Mouse (Mus musculus) forebrain, embryonic 11.5 days (tissue): ENCODE data around the gene Xpo4. TPM values are rescaled to one million over a fixed set of nuclear protein-coding genes. Genes with fewer than 3 reads are reported as not detected.
"Not testable (repeated sequence)": the region's sequence is repeated elsewhere in the genome, so short reads cannot be mapped to it uniquely, and the experiment has no call there.

Experiments used
- ATAC-seq: fragments of 200-750 bp; cut with Nextera tagmentation; replicated peaks from 2 replicates; pipeline ENCODE4 v1.8.0; 2017; ENCODE audit warnings: moderate TSS enrichment; ENCODE audit not compliant: low FRiP score
- DNase-seq: peaks from one replicate; pipeline ENCODE4 v3.0.0-alpha.2; 2017; ENCODE audit warnings: low spot score
- H3K27ac ChIP-seq: fragments of 300-500 bp; sonication (generic); 2 replicates; pipeline ENCODE4 v1.5.1; 2014; ENCODE audit warnings: low read depth, low read length
- H3K27me3 ChIP-seq: fragments of 300-500 bp; sonication (generic); 2 replicates; pipeline ENCODE4 v1.6.1; 2014; ENCODE audit warnings: mild to moderate bottlenecking, low read length, mixed read lengths; ENCODE audit not compliant: control insufficient read depth, insufficient read depth
- H3K36me3 ChIP-seq: fragments of 300-500 bp; sonication (generic); 2 replicates; pipeline ENCODE4 v1.6.1; 2014; ENCODE audit warnings: mild to moderate bottlenecking, low read length, moderate library complexity, mixed read lengths; ENCODE audit not compliant: control insufficient read depth, insufficient read depth
- H3K4me1 ChIP-seq: fragments of 300-500 bp; sonication (generic); replicated peaks from 2 replicates; pipeline ENCODE4 v1.6.1; 2014; ENCODE audit warnings: low read length, mixed read lengths; ENCODE audit not compliant: control insufficient read depth, insufficient read depth
- H3K4me2 ChIP-seq: fragments of 300-500 bp; sonication (generic); 2 replicates; pipeline ENCODE4 v1.6.1; 2014; ENCODE audit warnings: low read depth, mild to moderate bottlenecking, low read length, moderate library complexity, mixed read lengths; ENCODE audit not compliant: severe bottlenecking
- H3K4me3 ChIP-seq: fragments of 300-500 bp; sonication (generic); 2 replicates; pipeline ENCODE4 v1.5.1; 2014; ENCODE audit warnings: low read depth, low read length
- H3K9ac ChIP-seq: fragments of 300-500 bp; sonication (generic); 2 replicates; pipeline ENCODE4 v1.6.1; 2014; ENCODE audit warnings: low read length
- H3K9me3 ChIP-seq: fragments of 300-500 bp; sonication (generic); 2 replicates; pipeline ENCODE4 v1.6.1; 2016; ENCODE audit warnings: low read length, mixed read lengths; ENCODE audit not compliant: control insufficient read depth
- WGBS: fragments of 180-500 bp; shearing (Covaris S2); extraction: QIAGEN DNeasy Blood & Tissue Kit; methylation state at CpG from one replicate; pipeline ENCODE4 v1.1.7; 2014; 5-methylcytosine and 5-hydroxymethylcytosine counted together
- polyA plus RNA-seq: library from polyadenylated mRNA; unstranded; fragments of >200 nt; fragmentation: Nextera tagmentation; extraction: Ambion mirVana; gene quantifications from 2 replicates; pipeline ENCODE4 v1.2.1, GENCODE M21; 2014

Xpo4 gene
- polyA plus RNA-seq, 1 experiment from 2014 or later, result 39.1 TPM

- Histone ChIP-seq H3K36me3 (no peaks in the 10 kb centered on the region; the same call in 1 of the 2 replicates), H3K9ac (no peak overlapping the region), H3K9me3 (no peaks in the 10 kb centered on the region), H3K27ac (no peak overlapping the region), H3K4me1 (no peaks in the 10 kb centered on the region), H3K27me3 (no peaks in the 10 kb centered on the region), H3K4me2 (no peak overlapping the region), H3K4me3 (no peak overlapping the region)
- WGBS, result 93% methylated on average over 8 of the region's 8 CpGs
- DNase-seq (no peak), ATAC-seq (no peak)
Measured at GRCm38 (mm10) chr14:57690681-57691080, 25.5 kb upstream of the Xpo4 start.

GRCm38 (mm10) chr14:57688066-57688465 is 22.8 kb upstream of the Xpo4 start:
- not testable (repeated sequence) for DNase-seq, H3K36me3 ChIP-seq, H3K4me1 ChIP-seq, H3K9ac ChIP-seq, H3K27me3 ChIP-seq, H3K9me3 ChIP-seq, ATAC-seq, H3K4me2 ChIP-seq, H3K4me3 ChIP-seq, H3K27ac ChIP-seq
- 90% methylated on average over 7 of the region's 7 CpGs for WGBS

GRCm38 (mm10) chr14:57687441-57687840 is 22.2 kb upstream of the Xpo4 start:
- H3K36me3 ChIP-seq, result no peaks in the 10 kb centered on the region; the same call in 1 of the 2 replicates
- no peak overlapping the region for H3K9ac ChIP-seq
- no peak overlapping the region for H3K4me2 ChIP-seq
- H3K27ac ChIP-seq, result no peak overlapping the region
- no peaks in the 10 kb centered on the region for H3K4me1 ChIP-seq
- no peak overlapping the region for H3K4me3 ChIP-seq
- WGBS, result 89% methylated on average over 5 of the region's 5 CpGs
- DNase-seq (no peak), ATAC-seq (no peak)
- no peaks in the 10 kb centered on the region for H3K27me3 ChIP-seq
- H3K9me3 ChIP-seq, result no peaks in the 10 kb centered on the region

- DNase-seq (no peak), ATAC-seq (no peak)
- 91% methylated on average over 6 of the region's 6 CpGs for WGBS
Measured at GRCm38 (mm10) chr14:57686647-57687046, 21.4 kb upstream of the Xpo4 start.

GRCm38 (mm10) chr14:57684579-57684978 is 19.3 kb upstream of the Xpo4 start:
- Histone ChIP-seq H3K36me3 (no peaks in the 10 kb centered on the region; the same call in 1 of the 2 replicates), H3K27me3 (no peaks in the 10 kb centered on the region), H3K4me2 (no peak overlapping the region), H3K4me1 (no peaks in the 10 kb centered on the region), H3K4me3 (no peak overlapping the region), H3K9me3 (no peaks in the 10 kb centered on the region), H3K27ac (no peak overlapping the region), H3K9ac (no peak overlapping the region)
- no peak for ATAC-seq
- WGBS, result 13% methylated on average over 1 of the region's 1 CpGs
- peak; percentile 67 for DNase-seq

More at GRCm38 (mm10) chr14:57686647-57687046, 21.4 kb upstream of the Xpo4 start:
- H3K4me2 ChIP-seq, result no peak overlapping the region
- no peaks in the 10 kb centered on the region for H3K4me1 ChIP-seq
- no peak overlapping the region for H3K4me3 ChIP-seq
- H3K9ac ChIP-seq, result no peak overlapping the region
- no peaks in the 10 kb centered on the region; the same call in 1 of the 2 replicates for H3K36me3 ChIP-seq
- H3K9me3 ChIP-seq, result no peaks in the 10 kb centered on the region
- H3K27ac ChIP-seq, result no peak overlapping the region
- no peaks in the 10 kb centered on the region for H3K27me3 ChIP-seq

- H3K27me3 ChIP-seq, result no peaks in the 10 kb centered on the region
- no peak overlapping the region for H3K4me3 ChIP-seq
- H3K9ac ChIP-seq, result no peak overlapping the region
- no peak overlapping the region for H3K4me2 ChIP-seq
- H3K27ac ChIP-seq, result no peak overlapping the region
- ATAC-seq, result no peak
- no peak for DNase-seq
- no peaks in the 10 kb centered on the region for H3K9me3 ChIP-seq
- no peaks in the 10 kb centered on the region for H3K36me3 ChIP-seq
- no peaks in the 10 kb centered on the region for H3K4me1 ChIP-seq
- 90% methylated on average over 4 of the region's 4 CpGs for WGBS
Measured at GRCm38 (mm10) chr14:57682751-57683150, 17.5 kb upstream of the Xpo4 start.

GRCm38 (mm10) chr14:57679958-57680535 is 14.8 kb upstream of the Xpo4 start:
- Histone ChIP-seq H3K4me3 (no peak overlapping the region), H3K36me3 (no peaks in the 10 kb centered on the region), H3K4me2 (no peak overlapping the region), H3K9me3 (no peaks in the 10 kb centered on the region), H3K4me1 (no peaks in the 10 kb centered on the region), H3K27ac (no peak overlapping the region), H3K9ac (no peak overlapping the region), H3K27me3 (no peaks in the 10 kb centered on the region)
- ATAC-seq (0 out of 2 replicates have a peak, but pooled peaks have one; percentile 30), DNase-seq (peak; percentile 92)
- WGBS, result 41% methylated on average over 5 of the region's 5 CpGs

GRCm38 (mm10) chr14:57679523-57679922 is 14.3 kb upstream of the Xpo4 start:
- Histone ChIP-seq H3K4me2 (no peak overlapping the region), H3K4me1 (no peaks in the 10 kb centered on the region), H3K9me3 (no peaks in the 10 kb centered on the region), H3K27me3 (no peaks in the 10 kb centered on the region), H3K9ac (no peak overlapping the region), H3K36me3 (no peaks in the 10 kb centered on the region), H3K4me3 (no peak overlapping the region), H3K27ac (no peak overlapping the region)
- WGBS, result 30% methylated on average over 1 of the region's 1 CpGs
- DNase-seq (no peak), ATAC-seq (no peak)

- 62% methylated on average over 2 of the region's 2 CpGs for WGBS
- DNase-seq (no peak), ATAC-seq (no peak)
- Histone ChIP-seq H3K27ac (no peak overlapping the region), H3K9me3 (no peaks in the 10 kb centered on the region), H3K9ac (no peak overlapping the region), H3K4me2 (no peak overlapping the region), H3K36me3 (no peaks in the 10 kb centered on the region), H3K4me3 (no peak overlapping the region), H3K27me3 (no peaks in the 10 kb centered on the region), H3K4me1 (no peaks in the 10 kb centered on the region)
Measured at GRCm38 (mm10) chr14:57675481-57675880, 10.3 kb upstream of the Xpo4 start.
